Mouse (Mus musculus) brain, embryonic 14.5 days (tissue): ENCODE measurements around the gene Evi5l.

Experiments used
- CTCF ChIP-seq: fragments of 200-500 bp; IDR thresholded peaks from 2 replicates; pipeline ENCODE4 v1.5.1; 2012; ENCODE audit warnings: inconsistent platforms, mild to moderate bottlenecking, moderate library complexity, borderline replicate concordance; ENCODE audit not compliant: insufficient read depth, insufficient read length; ENCODE audit errors: extremely low read depth
- POLR2A ChIP-seq: fragments of 200-500 bp; IDR thresholded peaks from 2 replicates; pipeline ENCODE4 v1.6.1; 2012; ENCODE audit warnings: mild to moderate bottlenecking, inconsistent platforms, borderline replicate concordance; ENCODE audit not compliant: poor library complexity, insufficient read depth, insufficient read length, severe bottlenecking; ENCODE audit errors: extremely low read depth

DNA sequence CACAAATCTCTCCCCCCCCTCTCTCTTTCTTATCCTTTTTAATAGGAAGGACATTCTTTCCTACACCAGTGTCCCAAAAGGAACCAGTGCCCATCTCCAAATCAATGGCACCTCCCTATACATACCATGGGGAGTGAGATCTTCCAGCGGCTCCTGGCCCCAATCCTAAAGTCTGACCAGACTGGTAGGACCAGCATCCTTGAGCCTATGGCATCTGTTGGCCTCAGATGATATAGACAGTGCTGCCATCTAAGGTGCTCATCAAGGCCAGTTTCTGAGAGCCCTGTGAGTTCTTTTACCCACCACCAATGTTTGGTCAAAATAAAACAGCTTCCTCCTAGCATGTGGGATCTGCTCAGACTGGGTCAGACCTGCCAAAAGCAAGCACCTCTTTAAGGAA is 1.6 kb downstream of the Evi5l start:
- TF ChIP-seq CTCF: no peak
- TF ChIP-seq POLR2A: no peak
